25 mouse cellular contexts compared by ENCODE assay signal in genomic region chr2:128114621-128115020, GRCm38 (mm10).
"Had no signal": no experiment of that assay in that cellular context is flagged by ENCODE, and none has a peak within 500 bp of the region (broad histone marks: within the 10 kb centered on the region; RNA-seq: fewer than 3 reads in every experiment).

No protein-coding gene starts in this region.

- H3K4me1 ChIP-seq: hindbrain, embryonic 12.5 days; kidney, embryonic 15.5 days; limb, embryonic 12.5 days had no signal

- DNase-seq: gastrocnemius, adult 2 months; gastrocnemius, postnatal 10 days; gastrocnemius, postnatal 25 days; heart, adult 18-20 months; heart, postnatal 10 days; heart, postnatal 4 days; kidney, adult 11 months; kidney, adult 2 months; kidney, adult 9 months; kidney, postnatal 14 days; kidney, postnatal 36 days; layer of hippocampus, adult 9-11 months; layer of hippocampus, postnatal 36 days; left cerebral cortex, postnatal 4 days had no signal

- H3K4me2 ChIP-seq: heart, embryonic 12.5 days; hindbrain, embryonic 12.5 days; hindbrain, embryonic 14.5 days; kidney, embryonic 15.5 days; limb, embryonic 12.5 days; liver, embryonic 12.5 days had no signal

- H3K36me3 ChIP-seq: heart, embryonic 10.5 days; heart, embryonic 12.5 days; hindbrain, embryonic 10.5 days; hindbrain, embryonic 12.5 days; kidney, embryonic 15.5 days; limb, embryonic 12.5 days; liver, embryonic 12.5 days had no signal

- H3K27ac ChIP-seq: gastrocnemius, adult 2 months; heart, embryonic 10.5 days; hindbrain, embryonic 10.5 days; hindbrain, embryonic 12.5 days; hindbrain, embryonic 14.5 days; kidney, embryonic 15.5 days; kidney, postnatal 0 days; limb, embryonic 12.5 days; liver, embryonic 12.5 days had no signal

- H3K9ac ChIP-seq: heart, embryonic 12.5 days; hindbrain, embryonic 12.5 days; hindbrain, embryonic 14.5 days; kidney, embryonic 15.5 days; limb, embryonic 12.5 days; liver, embryonic 12.5 days had no signal

- H3K27me3 ChIP-seq: heart, embryonic 12.5 days; hindbrain, embryonic 12.5 days; kidney, embryonic 15.5 days; limb, embryonic 12.5 days had no signal

- H3K9me3 ChIP-seq: heart, embryonic 10.5 days; heart, embryonic 12.5 days; hindbrain, embryonic 10.5 days; hindbrain, embryonic 12.5 days; kidney, embryonic 15.5 days; limb, embryonic 12.5 days; liver, embryonic 12.5 days had no signal

- H3K4me3 ChIP-seq: gastrocnemius, adult 2 months; heart, embryonic 10.5 days; heart, embryonic 12.5 days; hindbrain, embryonic 10.5 days; hindbrain, embryonic 12.5 days; kidney, embryonic 15.5 days; limb, embryonic 12.5 days; liver, embryonic 12.5 days had no signal

- ATAC-seq: hindbrain, embryonic 16.5 days; intestine, embryonic 16.5 days; liver, embryonic 12.5 days had no signal
